Mouse (Mus musculus): ENCODE measurements around the gene Olfr850. TPM values are rescaled to one million over a fixed set of nuclear protein-coding genes. Genes with fewer than 3 reads are reported as not detected.

The Olfr850 gene
- not detected in 2 replicates for polyA plus RNA-seq (2015; fragmentation: Nextera tagmentation; extraction: Ambion mirVana)

DNA sequence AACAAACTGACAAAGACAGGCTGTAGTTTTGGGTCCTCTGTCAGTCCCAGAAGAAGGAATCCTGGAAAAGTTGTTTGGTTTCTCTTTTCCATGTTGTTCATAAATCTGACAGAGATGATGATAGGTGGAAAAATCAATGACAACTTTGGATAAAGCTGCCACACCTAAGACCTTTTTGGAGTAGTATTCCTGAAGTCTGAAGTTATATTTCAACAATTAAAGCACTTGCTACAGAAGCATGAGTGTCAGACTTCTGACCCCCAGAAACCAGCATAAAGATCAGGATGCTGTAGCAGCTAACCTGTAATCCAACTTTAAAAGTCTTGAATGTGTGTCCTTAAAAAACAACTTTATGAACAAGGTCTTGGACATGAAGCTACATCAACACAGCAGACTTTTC is at the start of gene Olfr850:
TSS of gene Olfr850 (minus strand) at position 101 of the 400 bp plus-strand sequence.
- no peaks in the 10 kb centered on the region for H3K27me3 ChIP-seq (ENCODE audit: control insufficient read depth, insufficient read depth, low read depth, low read length)
- no peak within 1 kb of the TSS for H3K4me2 ChIP-seq (ENCODE audit: low read depth, low read length)
- H3K27ac ChIP-seq (ENCODE audit: low read length) = no peak within 1 kb of the TSS
- ATAC-seq (ENCODE audit: low read depth) = no peak
- H3K36me3 ChIP-seq (ENCODE audit: control insufficient read depth, insufficient read depth, low read length) = no peaks in the 10 kb centered on the region
- no peak within 1 kb of the TSS for H3K4me3 ChIP-seq (ENCODE audit: low read length)
- H3K4me1 ChIP-seq (replicated peaks; ENCODE audit: control insufficient read depth, insufficient read depth, low read length) = no peaks in the 10 kb centered on the region
- no peak within 1 kb of the TSS for H3K9ac ChIP-seq (ENCODE audit: low read length)
- H3K9me3 ChIP-seq (ENCODE audit: control insufficient read depth, low read length) = no peaks in the 10 kb centered on the region

DNA sequence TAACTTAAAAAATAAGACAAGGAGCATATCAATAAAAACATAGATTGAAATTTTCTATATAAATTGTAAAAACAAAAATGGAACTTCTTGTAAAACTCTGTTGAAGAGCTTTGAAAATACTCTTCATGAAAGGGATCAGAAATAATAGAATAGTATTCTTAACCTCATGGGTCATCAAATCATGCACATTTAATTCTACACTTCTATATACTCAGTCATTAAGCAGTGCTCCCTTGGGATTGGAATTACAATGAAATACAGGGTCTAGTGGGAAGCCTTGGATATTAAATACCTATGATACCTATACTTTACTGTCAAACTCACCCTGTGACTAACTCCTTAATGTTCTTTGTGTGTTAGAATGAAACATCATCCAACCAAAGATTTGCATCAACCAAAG is 14.9 kb upstream of the Olfr850 start, which contains the start of gene Olfr851:
TSS of gene Olfr851 (plus strand) at position 301 of the 400 bp plus-strand sequence.
- H3K36me3 ChIP-seq (ENCODE audit: control insufficient read depth, insufficient read depth, low read length) = no peaks in the 10 kb centered on the region
- no peaks in the 10 kb centered on the region; the same call in 1 of the 2 replicates for H3K9me3 ChIP-seq (ENCODE audit: control insufficient read depth, low read length)
- H3K4me3 ChIP-seq (ENCODE audit: low read length) = no peak within 1 kb of the TSS
- H3K9ac ChIP-seq (ENCODE audit: low read length) = no peak within 1 kb of the TSS
- H3K27me3 ChIP-seq (ENCODE audit: control insufficient read depth, insufficient read depth, low read depth, low read length) = no peaks in the 10 kb centered on the region
- no peak within 1 kb of the TSS for H3K27ac ChIP-seq (ENCODE audit: low read length)
- ATAC-seq (ENCODE audit: low read depth) = no peak
- H3K4me2 ChIP-seq (ENCODE audit: low read depth, low read length) = no peak within 1 kb of the TSS
- no peaks in the 10 kb centered on the region for H3K4me1 ChIP-seq (replicated peaks; ENCODE audit: control insufficient read depth, insufficient read depth, low read length)

DNA sequence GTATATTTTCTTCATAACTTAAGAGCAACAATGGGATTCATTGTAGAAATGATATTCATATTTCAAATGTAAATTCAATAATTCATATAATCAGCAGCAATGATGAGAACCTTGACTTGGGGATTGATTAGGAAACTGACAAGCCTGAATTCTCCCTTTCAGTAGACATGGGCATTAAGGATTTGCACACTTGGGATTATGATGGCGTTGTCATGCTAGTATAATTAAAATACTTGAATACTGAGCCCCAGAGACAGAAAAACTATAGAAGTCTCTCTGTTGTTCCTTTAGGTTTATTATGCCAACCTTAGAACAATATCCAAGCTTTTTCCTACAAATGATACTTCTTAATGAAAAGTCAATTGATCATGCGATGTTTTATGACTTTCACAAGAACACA is 38.1 kb downstream of the Olfr850 start, which contains the start of gene Olfr849:
TSS of gene Olfr849 (plus strand) at position 301 of the 400 bp plus-strand sequence.
- Histone ChIP-seq H3K9ac (ENCODE audit: low read length) (no peak within 1 kb of the TSS), H3K4me2 (ENCODE audit: low read depth, low read length) (no peak within 1 kb of the TSS), H3K4me1 (replicated peaks; ENCODE audit: control insufficient read depth, insufficient read depth, low read length) (no peaks in the 10 kb centered on the region), H3K36me3 (ENCODE audit: control insufficient read depth, insufficient read depth, low read length) (no peaks in the 10 kb centered on the region), H3K9me3 (ENCODE audit: control insufficient read depth, low read length) (peaks cover 5% of the 10 kb centered on the region), H3K4me3 (ENCODE audit: low read length) (no peak within 1 kb of the TSS), H3K27me3 (ENCODE audit: control insufficient read depth, insufficient read depth, low read depth, low read length) (no peaks in the 10 kb centered on the region), H3K27ac (ENCODE audit: low read length) (no peak within 1 kb of the TSS)
- 67% methylated on average over 2 of the region's 2 CpGs for WGBS
- ATAC-seq (ENCODE audit: low read depth) = no peak

Other genes with a start within 250 kb of the Olfr850 start
- not detected in 2 replicates for gene Olfr843, start 226.3 kb downstream of the Olfr850 start, polyA plus RNA-seq (2015; fragmentation: Nextera tagmentation; extraction: Ambion mirVana)
- not detected in 2 replicates for gene Olfr844, start 161.9 kb downstream of the Olfr850 start, polyA plus RNA-seq (2015; fragmentation: Nextera tagmentation; extraction: Ambion mirVana)
- gene Olfr845, start 141.8 kb downstream of the Olfr850 start, polyA plus RNA-seq (2015; fragmentation: Nextera tagmentation; extraction: Ambion mirVana) = not detected in 2 replicates
- not detected in 2 replicates for gene Olfr846, start 114.2 kb downstream of the Olfr850 start, polyA plus RNA-seq (2015; fragmentation: Nextera tagmentation; extraction: Ambion mirVana)
- not detected in 2 replicates for gene Olfr847, start 99.6 kb downstream of the Olfr850 start, polyA plus RNA-seq (2015; fragmentation: Nextera tagmentation; extraction: Ambion mirVana)
- not detected in 2 replicates for gene Olfr849, start 38.0 kb downstream of the Olfr850 start, polyA plus RNA-seq (2015; fragmentation: Nextera tagmentation; extraction: Ambion mirVana)
- gene Olfr851, start 15.0 kb upstream of the Olfr850 start, polyA plus RNA-seq (2015; fragmentation: Nextera tagmentation; extraction: Ambion mirVana) = not detected in 2 replicates
- gene Olfr853, start 62.8 kb upstream of the Olfr850 start, polyA plus RNA-seq (2015; fragmentation: Nextera tagmentation; extraction: Ambion mirVana) = not detected in 2 replicates
- not detected in 2 replicates for gene Olfr854, start 89.1 kb upstream of the Olfr850 start, polyA plus RNA-seq (2015; fragmentation: Nextera tagmentation; extraction: Ambion mirVana)
- not detected in 2 replicates for gene Olfr855, start 104.4 kb upstream of the Olfr850 start, polyA plus RNA-seq (2015; fragmentation: Nextera tagmentation; extraction: Ambion mirVana)
- 26.6 and 26.8 TPM in 2 replicates for gene Zfp317, start 143.9 kb upstream of the Olfr850 start, polyA plus RNA-seq (2015; fragmentation: Nextera tagmentation; extraction: Ambion mirVana)
- gene Olfr857, start 231.2 kb upstream of the Olfr850 start, polyA plus RNA-seq (2015; fragmentation: Nextera tagmentation; extraction: Ambion mirVana) = not detected in 2 replicates